Mouse (Mus musculus): ENCODE data around the gene Nmnat2. TPM values are rescaled to one million over a fixed set of nuclear protein-coding genes. Genes with fewer than 3 reads are reported as not detected.

Nmnat2 gene
- polyA plus RNA-seq, 1 experiment from 2014 or later = 1.8 TPM

- H3K4me3 ChIP-seq (replicated peaks) = no peak overlapping the region
- ATAC-seq = no peak
- WGBS = 77% methylated on average over 13 of the region's 13 CpGs
- no peaks in the 10 kb centered on the region for H3K36me3 ChIP-seq
- no peaks in the 10 kb centered on the region for H3K9me3 ChIP-seq
- H3K4me1 ChIP-seq (replicated peaks) = 0 out of 2 replicates have a peak, but pooled peaks cover 6% of the 10 kb centered on the region
- H3K27ac ChIP-seq = no peak overlapping the region
- no peaks in the 10 kb centered on the region for H3K27me3 ChIP-seq (replicated peaks)
- H3K9ac ChIP-seq = no peak overlapping the region
- H3K4me2 ChIP-seq (replicated peaks) = no peak overlapping the region
These were observed 55.9 kb downstream of the Nmnat2 start for GRCm38 (mm10) chr1:153010353-153011351.

- Histone ChIP-seq H3K9ac (no peak overlapping the region), H3K27me3 (replicated peaks) (no peaks in the 10 kb centered on the region), H3K27ac (no peak overlapping the region), H3K36me3 (no peaks in the 10 kb centered on the region), H3K4me3 (replicated peaks) (no peak overlapping the region), H3K4me2 (replicated peaks) (no peak overlapping the region), H3K9me3 (no peaks in the 10 kb centered on the region), H3K4me1 (replicated peaks) (0 out of 2 replicates have a peak, but pooled peaks cover 6% of the 10 kb centered on the region)
- WGBS = 89% methylated on average over 6 of the region's 6 CpGs
- no peak for ATAC-seq
These were observed 56.8 kb downstream of the Nmnat2 start for GRCm38 (mm10) chr1:153011544-153011943.

GRCm38 (mm10) chr1:153013541-153014288, 58.9 kb downstream of the Nmnat2 start:
- no peaks in the 10 kb centered on the region for H3K27me3 ChIP-seq (replicated peaks)
- H3K4me3 ChIP-seq (replicated peaks) = no peak overlapping the region
- no peaks in the 10 kb centered on the region for H3K36me3 ChIP-seq
- WGBS = 69% methylated on average over 2 of the region's 2 CpGs
- H3K27ac ChIP-seq = no peak overlapping the region
- no peak for ATAC-seq
- H3K4me2 ChIP-seq (replicated peaks) = no peak overlapping the region
- H3K9me3 ChIP-seq = no peaks in the 10 kb centered on the region
- 0 out of 2 replicates have a peak, but pooled peaks cover 6% of the 10 kb centered on the region for H3K4me1 ChIP-seq (replicated peaks)
- no peak overlapping the region for H3K9ac ChIP-seq

GRCm38 (mm10) chr1:153014431-153015186, 59.8 kb downstream of the Nmnat2 start:
- H3K4me1 ChIP-seq (replicated peaks) = 0 out of 2 replicates have a peak, but pooled peaks cover 6% of the 10 kb centered on the region
- H3K9me3 ChIP-seq = no peaks in the 10 kb centered on the region
- H3K4me3 ChIP-seq (replicated peaks) = no peak overlapping the region
- H3K27me3 ChIP-seq (replicated peaks) = no peaks in the 10 kb centered on the region
- H3K9ac ChIP-seq = no peak overlapping the region
- ATAC-seq = no peak
- H3K36me3 ChIP-seq = no peaks in the 10 kb centered on the region
- no peak overlapping the region for H3K4me2 ChIP-seq (replicated peaks)
- H3K27ac ChIP-seq = peak overlapping the region; percentile 32; the same call in 1 of the 2 replicates
- WGBS = 44% methylated on average over 14 of the region's 14 CpGs

GRCm38 (mm10) chr1:153016465-153017163, 61.8 kb downstream of the Nmnat2 start:
- Histone ChIP-seq H3K4me2 (replicated peaks) (no peak overlapping the region), H3K36me3 (no peaks in the 10 kb centered on the region), H3K4me3 (replicated peaks) (no peak overlapping the region), H3K9ac (no peak overlapping the region), H3K27ac (no peak overlapping the region), H3K9me3 (no peaks in the 10 kb centered on the region), H3K4me1 (replicated peaks) (0 out of 2 replicates have a peak, but pooled peaks cover 6% of the 10 kb centered on the region), H3K27me3 (replicated peaks) (no peaks in the 10 kb centered on the region)
- ATAC-seq = no peak
- 62% methylated on average over 11 of the region's 11 CpGs for WGBS

GRCm38 (mm10) chr1:153019128-153019527, 64.3 kb downstream of the Nmnat2 start:
- 0 out of 2 replicates have a peak, but pooled peaks cover 4% of the 10 kb centered on the region for H3K4me1 ChIP-seq (replicated peaks)
- 97% methylated on average over 1 of the region's 1 CpGs for WGBS
- no peaks in the 10 kb centered on the region for H3K9me3 ChIP-seq
- ATAC-seq = no peak
- H3K4me3 ChIP-seq (replicated peaks) = no peak overlapping the region
- no peak overlapping the region for H3K27ac ChIP-seq
- no peaks in the 10 kb centered on the region for H3K36me3 ChIP-seq
- no peak overlapping the region for H3K4me2 ChIP-seq (replicated peaks)
- no peak overlapping the region for H3K9ac ChIP-seq
- no peaks in the 10 kb centered on the region for H3K27me3 ChIP-seq (replicated peaks)

GRCm38 (mm10) chr1:153019623-153020022, 64.8 kb downstream of the Nmnat2 start:
- no peak for ATAC-seq
- H3K4me3 ChIP-seq (replicated peaks) = no peak overlapping the region
- WGBS = 72% methylated on average over 3 of the region's 3 CpGs

GRCm38 (mm10) chr1:153021034-153021638, 66.3 kb downstream of the Nmnat2 start:
- H3K27ac ChIP-seq = no peak overlapping the region
- no peak for ATAC-seq
- H3K27me3 ChIP-seq (replicated peaks) = no peaks in the 10 kb centered on the region
- no peak overlapping the region for H3K4me2 ChIP-seq (replicated peaks)
- no peak overlapping the region for H3K4me3 ChIP-seq (replicated peaks)
- H3K4me1 ChIP-seq (replicated peaks) = no peaks in the 10 kb centered on the region
- 40% methylated on average over 7 of the region's 7 CpGs for WGBS
- no peak overlapping the region for H3K9ac ChIP-seq
- H3K9me3 ChIP-seq = no peaks in the 10 kb centered on the region
- no peaks in the 10 kb centered on the region for H3K36me3 ChIP-seq

More at GRCm38 (mm10) chr1:153019623-153020022, 64.8 kb downstream of the Nmnat2 start:
- H3K9ac ChIP-seq = no peak overlapping the region
- H3K4me2 ChIP-seq (replicated peaks) = no peak overlapping the region
- no peaks in the 10 kb centered on the region for H3K36me3 ChIP-seq
- no peaks in the 10 kb centered on the region for H3K9me3 ChIP-seq
- H3K27me3 ChIP-seq (replicated peaks) = no peaks in the 10 kb centered on the region
- no peak overlapping the region for H3K27ac ChIP-seq
- no peaks in the 10 kb centered on the region for H3K4me1 ChIP-seq (replicated peaks)

GRCm38 (mm10) chr1:153023018-153023417, 68.2 kb downstream of the Nmnat2 start:
- H3K9ac ChIP-seq = no peak overlapping the region
- no peaks in the 10 kb centered on the region for H3K36me3 ChIP-seq
- no peaks in the 10 kb centered on the region for H3K27me3 ChIP-seq (replicated peaks)
- H3K4me3 ChIP-seq (replicated peaks) = no peak overlapping the region
- no peak overlapping the region for H3K4me2 ChIP-seq (replicated peaks)
- no peaks in the 10 kb centered on the region for H3K4me1 ChIP-seq (replicated peaks)
- no peak for ATAC-seq
- 86% methylated on average over 4 of the region's 4 CpGs for WGBS
- H3K9me3 ChIP-seq = no peaks in the 10 kb centered on the region
- H3K27ac ChIP-seq = no peak overlapping the region

- H3K27me3 ChIP-seq (replicated peaks) = no peaks in the 10 kb centered on the region
- H3K4me3 ChIP-seq (replicated peaks) = no peak overlapping the region
- no peaks in the 10 kb centered on the region for H3K4me1 ChIP-seq (replicated peaks)
- 76% methylated on average over 2 of the region's 2 CpGs for WGBS
- H3K27ac ChIP-seq = no peak overlapping the region
- no peak for ATAC-seq
- no peak overlapping the region for H3K9ac ChIP-seq
- H3K36me3 ChIP-seq = no peaks in the 10 kb centered on the region
- no peak overlapping the region for H3K4me2 ChIP-seq (replicated peaks)
- no peaks in the 10 kb centered on the region for H3K9me3 ChIP-seq
These were observed 69.1 kb downstream of the Nmnat2 start for GRCm38 (mm10) chr1:153023875-153024274.

- WGBS = 42% methylated on average over 2 of the region's 2 CpGs
- no peak for ATAC-seq
These were observed 69.7 kb downstream of the Nmnat2 start for GRCm38 (mm10) chr1:153024453-153024852.

More at GRCm38 (mm10) chr1:153024453-153024852, 69.7 kb downstream of the Nmnat2 start:
- no peaks in the 10 kb centered on the region for H3K36me3 ChIP-seq
- no peaks in the 10 kb centered on the region for H3K27me3 ChIP-seq (replicated peaks)
- H3K4me1 ChIP-seq (replicated peaks) = no peaks in the 10 kb centered on the region
- no peak overlapping the region for H3K9ac ChIP-seq
- H3K4me3 ChIP-seq (replicated peaks) = no peak overlapping the region
- H3K4me2 ChIP-seq (replicated peaks) = no peak overlapping the region
- H3K9me3 ChIP-seq = no peaks in the 10 kb centered on the region
- H3K27ac ChIP-seq = no peak overlapping the region

Measured in intestine, embryonic 15.5 days (tissue).